ENCODE assay signal across 12 mouse cellular contexts in genomic region chr8:95885966-95886365, GRCm38 (mm10). TPM values are rescaled to one million over a fixed set of nuclear protein-coding genes. Genes with fewer than 3 reads are reported as not detected.
DNase-seq lines count a peak whose midpoint lies in the region; ATAC-seq and TF ChIP-seq lines count a peak whose summit lies in the region.
"Had no signal": no experiment of that assay in that cellular context is flagged by ENCODE, and none has a peak within 500 bp of the region (broad histone marks: within the 10 kb centered on the region; RNA-seq: fewer than 3 reads in every experiment).

No protein-coding gene starts in this region.

- H3K9me3 ChIP-seq in heart, embryonic 13.5 days, result no peaks in the 10 kb centered on the region
- H3K9me3 ChIP-seq in kidney, postnatal 0 days (replicated peaks; ENCODE audit: low read length), result no peaks in the 10 kb centered on the region
- H3K9me3 ChIP-seq in liver, postnatal 0 days (ENCODE audit: low read length), result no peaks in the 10 kb centered on the region
- no peaks in the 10 kb centered on the region for H3K9me3 ChIP-seq in forebrain, postnatal 0 days (ENCODE audit: low read length)
- H3K9me3 ChIP-seq: hindbrain, embryonic 10.5 days; stomach, embryonic 15.5 days had no signal

- peak overlapping the region; percentile 91; the same call in 1 of the 2 replicates for H3K4me3 ChIP-seq in heart, embryonic 13.5 days
- no peak overlapping the region for H3K4me3 ChIP-seq in kidney, postnatal 0 days (replicated peaks; ENCODE audit: low read depth, low read length)
- H3K4me3 ChIP-seq in liver, postnatal 0 days (ENCODE audit: low read depth, low read length), result peak overlapping the region; percentile 81; the same call in 1 of the 2 replicates
- H3K4me3 ChIP-seq in forebrain, postnatal 0 days (ENCODE audit: low read depth, low read length), result no peak overlapping the region
- H3K4me3 ChIP-seq: stomach, embryonic 15.5 days had no signal

- H3K27ac ChIP-seq in heart, embryonic 13.5 days (replicated peaks), result 0 out of 2 replicates have a peak overlapping the region, but pooled peaks have one; percentile 88
- H3K27ac ChIP-seq in kidney, postnatal 0 days, result no peak overlapping the region
- H3K27ac ChIP-seq in liver, postnatal 0 days (ENCODE audit: low read depth), result peak overlapping the region; percentile 96
- no peak overlapping the region for H3K27ac ChIP-seq in forebrain, postnatal 0 days (ENCODE audit: low read depth, low read length)
- H3K27ac ChIP-seq: hindbrain, embryonic 10.5 days; stomach, embryonic 15.5 days had no signal

- TF ChIP-seq CTCF in kidney, postnatal 0 days (IDR thresholded peaks at IDR 0.05; ENCODE audit: low read depth), result no peak
- TF ChIP-seq CTCF in liver, postnatal 0 days (IDR thresholded peaks at IDR 0.05; ENCODE audit: low read depth), result no peak
- no peak for TF ChIP-seq CTCF in forebrain, postnatal 0 days (IDR thresholded peaks at IDR 0.05; ENCODE audit: low read depth)

- no peak for ATAC-seq in heart, embryonic 13.5 days (ENCODE audit: extremely low read depth, insufficient number of reproducible peaks, low FRiP score, low TSS enrichment)
- no peak for ATAC-seq in kidney, postnatal 0 days (replicated peaks; ENCODE audit: low FRiP score, low read depth)
- peak; percentile 52 for ATAC-seq in liver, postnatal 0 days
- ATAC-seq in forebrain, postnatal 0 days, result no peak

- 40% methylated on average over 5 of the region's 5 CpGs for WGBS in heart, embryonic 13.5 days
- 52% methylated on average over 5 of the region's 5 CpGs for whole genome bisulfite sequencing in kidney, postnatal 0 days
- 52% methylated on average over 5 of the region's 5 CpGs for WGBS in liver, postnatal 0 days (ENCODE audit: insufficient replicate concordance)
- 84% methylated on average over 5 of the region's 5 CpGs for WGBS in forebrain, postnatal 0 days

- DNase-seq in heart, adult 9 months (ENCODE audit: low spot score in 2 of 2), result no peak
- DNase-seq in kidney, postnatal 0 days (ENCODE audit: low spot score), result no peak
- DNase-seq in kidney, postnatal 10 days, result no peak
- peak; percentile 11 for DNase-seq in kidney, postnatal 14 days
- DNase-seq in liver, postnatal 0 days, result peak; percentile 33
- no peak for DNase-seq in cerebellum, adult 11-12 months
- DNase-seq in forebrain, postnatal 0 days, result no peak
- DNase-seq: embryo, embryonic 11 days; thymus, postnatal 25 days had no signal

- H3K36me3 ChIP-seq in heart, embryonic 13.5 days, result no peaks in the 10 kb centered on the region
- no peaks in the 10 kb centered on the region for H3K36me3 ChIP-seq in kidney, postnatal 0 days (ENCODE audit: insufficient read depth, low read length)
- no peaks in the 10 kb centered on the region for H3K36me3 ChIP-seq in liver, postnatal 0 days (replicated peaks; ENCODE audit: insufficient read depth, low read length)
- H3K36me3 ChIP-seq in forebrain, postnatal 0 days (ENCODE audit: insufficient read depth), result no peaks in the 10 kb centered on the region
- H3K36me3 ChIP-seq: stomach, embryonic 15.5 days had no signal

- peak; percentile 91 for TF ChIP-seq EP300 in liver, postnatal 0 days (IDR thresholded peaks at IDR 0.05; ENCODE audit: low read depth)

- H3K4me1 ChIP-seq in heart, embryonic 13.5 days, result peaks cover 43% of the 10 kb centered on the region
- peaks cover 14% of the 10 kb centered on the region; the same call in 1 of the 2 replicates for H3K4me1 ChIP-seq in kidney, postnatal 0 days (replicated peaks; ENCODE audit: insufficient read depth, low read length)
- H3K4me1 ChIP-seq in liver, postnatal 0 days (ENCODE audit: insufficient read depth), result peaks cover 11% of the 10 kb centered on the region; the same call in 1 of the 2 replicates
- peaks cover 10% of the 10 kb centered on the region; the same call in 1 of the 2 replicates for H3K4me1 ChIP-seq in forebrain, postnatal 0 days (ENCODE audit: insufficient read depth)

- peak overlapping the region; percentile 91 for H3K9ac ChIP-seq in heart, embryonic 13.5 days
- no peak overlapping the region for H3K9ac ChIP-seq in kidney, postnatal 0 days (ENCODE audit: low read depth, low read length)
- H3K9ac ChIP-seq in liver, postnatal 0 days (replicated peaks), result peak overlapping the region; percentile 83; the same call in 1 of the 2 replicates
- no peak overlapping the region for H3K9ac ChIP-seq in forebrain, postnatal 0 days
- H3K9ac ChIP-seq: stomach, embryonic 15.5 days had no signal

- H3K27me3 ChIP-seq in heart, embryonic 13.5 days (replicated peaks), result no peaks in the 10 kb centered on the region
- H3K27me3 ChIP-seq in kidney, postnatal 0 days (ENCODE audit: insufficient read depth, low read length), result no peaks in the 10 kb centered on the region
- no peaks in the 10 kb centered on the region for H3K27me3 ChIP-seq in liver, postnatal 0 days (ENCODE audit: insufficient read depth, low read length)
- H3K27me3 ChIP-seq in forebrain, postnatal 0 days (ENCODE audit: insufficient read depth, low read length), result no peaks in the 10 kb centered on the region
- H3K27me3 ChIP-seq: stomach, embryonic 15.5 days had no signal

- H3K4me2 ChIP-seq in heart, embryonic 13.5 days, result peak overlapping the region; percentile 76
- 0 out of 2 replicates have a peak overlapping the region, but pooled peaks have one; percentile 85 for H3K4me2 ChIP-seq in kidney, postnatal 0 days (ENCODE audit: low read length)
- H3K4me2 ChIP-seq in liver, postnatal 0 days (ENCODE audit: low read depth, low read length), result peak overlapping the region; percentile 87
- no peak overlapping the region for H3K4me2 ChIP-seq in forebrain, postnatal 0 days (ENCODE audit: low read depth)

RNA-seq across cellular contexts. Expression of gene Got2, which starts 2.4 kb away (rescaled TPM):
- polyA plus RNA-seq in heart, embryonic 13.5 days (2015; fragmentation: Nextera tagmentation; extraction: Ambion mirVana), result 322 and 326 TPM in 2 replicates
- polyA plus RNA-seq in kidney, postnatal 0 days (2015; fragmentation: Nextera tagmentation; extraction: Ambion mirVana), result 266 and 295 TPM in 2 replicates
- polyA plus RNA-seq in liver, postnatal 0 days (2015; fragmentation: Nextera tagmentation; extraction: Ambion mirVana), result 299 and 308 TPM in 2 replicates
- 172 and 198 TPM in 2 replicates for total RNA-seq in forebrain, postnatal 0 days (2014; rRNA removed)
- polyA plus RNA-seq in forebrain, postnatal 0 days (2015; fragmentation: Nextera tagmentation; extraction: Ambion mirVana), result 190 and 208 TPM in 2 replicates

RNA-seq across cellular contexts. Expression of gene Slc38a7, which starts 32.6 kb away (rescaled TPM):
- 11.7 and 12.4 TPM in 2 replicates for polyA plus RNA-seq in heart, embryonic 13.5 days (2015; fragmentation: Nextera tagmentation; extraction: Ambion mirVana)
- 12.6 and 12.9 TPM in 2 replicates for polyA plus RNA-seq in kidney, postnatal 0 days (2015; fragmentation: Nextera tagmentation; extraction: Ambion mirVana)
- polyA plus RNA-seq in liver, postnatal 0 days (2015; fragmentation: Nextera tagmentation; extraction: Ambion mirVana), result 7.0 and 9.4 TPM in 2 replicates
- total RNA-seq in forebrain, postnatal 0 days (2014; rRNA removed), result 37.9 and 50.4 TPM in 2 replicates
- polyA plus RNA-seq in forebrain, postnatal 0 days (2015; fragmentation: Nextera tagmentation; extraction: Ambion mirVana), result 24.6 and 28.5 TPM in 2 replicates

Comparison
In these comparisons a context has a peak if more than half of its experiments do, and no peak if none do; other contexts are left out.
1. DNase-seq: peak in kidney, postnatal 14 days (single experiment) and liver, postnatal 0 days (single experiment); none in heart, adult 9 months (0 of 2), kidney, postnatal 0 days (single experiment), kidney, postnatal 10 days (single experiment), cerebellum, adult 11-12 months (single experiment) and forebrain, postnatal 0 days (single experiment).
2. H3K27ac ChIP-seq: peak in heart, embryonic 13.5 days (single experiment) and liver, postnatal 0 days (single experiment); none in kidney, postnatal 0 days (single experiment) and forebrain, postnatal 0 days (single experiment).
3. H3K4me3 ChIP-seq: peak in heart, embryonic 13.5 days (single experiment) and liver, postnatal 0 days (single experiment); none in kidney, postnatal 0 days (single experiment) and forebrain, postnatal 0 days (single experiment).
4. H3K9ac ChIP-seq: peak in heart, embryonic 13.5 days (single experiment) and liver, postnatal 0 days (single experiment); none in kidney, postnatal 0 days (single experiment) and forebrain, postnatal 0 days (single experiment).